Mouse (Mus musculus): Measurements from ENCODE around the gene Gm12248.
"Not testable (repeated sequence)": the region's sequence is repeated elsewhere in the genome, so short reads cannot be mapped to it uniquely, and the experiment has no call there.

Gm12248 gene

GRCm38 (mm10) chr11:58102581-58103343 lies 9.8 kb upstream of the Gm12248 start:
- DNase-seq (ENCODE audit: extremely low read depth, low read depth), result no peak

GRCm38 (mm10) chr11:58102146-58102545 lies 9.2 kb upstream of the Gm12248 start:
- DNase-seq (ENCODE audit: extremely low read depth, low read depth), result no peak

GRCm38 (mm10) chr11:58101194-58101720 lies 8.3 kb upstream of the Gm12248 start:
- no peak for DNase-seq (ENCODE audit: extremely low read depth, low read depth)

GRCm38 (mm10) chr11:58100006-58100405 lies 7.1 kb upstream of the Gm12248 start:
- no peak for DNase-seq (ENCODE audit: extremely low read depth, low read depth)

GRCm38 (mm10) chr11:58098366-58098720 lies 5.4 kb upstream of the Gm12248 start:
- not testable (repeated sequence) for DNase-seq (ENCODE audit: extremely low read depth, low read depth)

- no peak for DNase-seq (ENCODE audit: extremely low read depth, low read depth)
These were observed 4.9 kb upstream of the Gm12248 start for GRCm38 (mm10) chr11:58097621-58098365.

GRCm38 (mm10) chr11:58096821-58097620 lies 4.1 kb upstream of the Gm12248 start:
- DNase-seq (ENCODE audit: extremely low read depth, low read depth), result no peak

- DNase-seq (ENCODE audit: extremely low read depth, low read depth), result no peak
These were observed 3.2 kb upstream of the Gm12248 start for GRCm38 (mm10) chr11:58096160-58096559.

GRCm38 (mm10) chr11:58095561-58095960 lies 2.6 kb upstream of the Gm12248 start:
- DNase-seq (ENCODE audit: extremely low read depth, low read depth), result no peak

- DNase-seq (ENCODE audit: extremely low read depth, low read depth), result no peak
These were observed 1.8 kb upstream of the Gm12248 start for GRCm38 (mm10) chr11:58094766-58095165.

GRCm38 (mm10) chr11:58092541-58092940 lies 393 bp downstream of the Gm12248 start:
- DNase-seq (ENCODE audit: extremely low read depth, low read depth), result no peak

GRCm38 (mm10) chr11:58081716-58082115 lies 11.2 kb downstream of the Gm12248 start:
- no peak for DNase-seq (ENCODE audit: extremely low read depth, low read depth)

- DNase-seq (ENCODE audit: extremely low read depth, low read depth), result no peak
These were observed 15.7 kb downstream of the Gm12248 start for GRCm38 (mm10) chr11:58077270-58077669.

GRCm38 (mm10) chr11:58072978-58073377 lies 20.0 kb downstream of the Gm12248 start:
- DNase-seq (ENCODE audit: extremely low read depth, low read depth), result no peak

GRCm38 (mm10) chr11:58065025-58065424 lies 27.9 kb downstream of the Gm12248 start:
- no peak for DNase-seq (ENCODE audit: extremely low read depth, low read depth)

- no peak for DNase-seq (ENCODE audit: extremely low read depth, low read depth)
These were observed 30.3 kb downstream of the Gm12248 start for GRCm38 (mm10) chr11:58062586-58062985.

GRCm38 (mm10) chr11:58061218-58061617 lies 31.7 kb downstream of the Gm12248 start:
- DNase-seq (ENCODE audit: extremely low read depth, low read depth), result not testable (repeated sequence)

GRCm38 (mm10) chr11:58059752-58060151 lies 33.2 kb downstream of the Gm12248 start:
- not testable (repeated sequence) for DNase-seq (ENCODE audit: extremely low read depth, low read depth)

GRCm38 (mm10) chr11:58057455-58057854 lies 35.5 kb downstream of the Gm12248 start:
- DNase-seq (ENCODE audit: extremely low read depth, low read depth), result no peak

GRCm38 (mm10) chr11:58046438-58046837 lies 46.5 kb downstream of the Gm12248 start:
- no peak for DNase-seq (ENCODE audit: extremely low read depth, low read depth)

- DNase-seq (ENCODE audit: extremely low read depth, low read depth), result no peak
These were observed 50.0 kb downstream of the Gm12248 start for GRCm38 (mm10) chr11:58042861-58043431.

All from MEL-GATA-1-ER (cell line).